10 mouse cellular contexts compared by ENCODE assay signal in genomic region chr15:79324373-79324772, GRCm38 (mm10). TPM values are rescaled to one million over a fixed set of nuclear protein-coding genes. Genes with fewer than 3 reads are reported as not detected.
DNase-seq lines count a peak whose midpoint lies in the region; ATAC-seq and TF ChIP-seq lines count a peak whose summit lies in the region.
"Had no signal": no experiment of that assay in that cellular context is flagged by ENCODE, and none has a peak within 500 bp of the region (broad histone marks: within the 10 kb centered on the region; RNA-seq: fewer than 3 reads in every experiment).

No protein-coding gene starts in this region.

- H3K4me2 ChIP-seq in heart, embryonic 12.5 days = no peak overlapping the region
- H3K4me2 ChIP-seq in lung, postnatal 0 days (replicated peaks; ENCODE audit: low read depth, low read length) = no peak overlapping the region
- no peak overlapping the region for H3K4me2 ChIP-seq in heart, postnatal 0 days (ENCODE audit: low read depth, low read length)

- no peak for TF ChIP-seq CTCF in lung, postnatal 0 days (IDR thresholded peaks at IDR 0.05)
- no peak for TF ChIP-seq CTCF in heart, postnatal 0 days (IDR thresholded peaks at IDR 0.05; ENCODE audit: low read depth)

- H3K27ac ChIP-seq in heart, embryonic 12.5 days (ENCODE audit: poor library complexity, severe bottlenecking) = peak overlapping the region; percentile 80
- H3K27ac ChIP-seq in lung, postnatal 0 days (ENCODE audit: low read length) = peak overlapping the region; percentile 96
- peak overlapping the region; percentile 86 for H3K27ac ChIP-seq in heart, postnatal 0 days (ENCODE audit: low read depth)

- no peak overlapping the region for H3K4me3 ChIP-seq in heart, embryonic 12.5 days
- H3K4me3 ChIP-seq in lung, postnatal 0 days (ENCODE audit: low read depth, low read length) = no peak overlapping the region
- H3K4me3 ChIP-seq in heart, postnatal 0 days (ENCODE audit: low read depth, low read length) = no peak overlapping the region

- H3K4me1 ChIP-seq in heart, embryonic 12.5 days (replicated peaks) = peaks cover 59% of the 10 kb centered on the region
- H3K4me1 ChIP-seq in lung, postnatal 0 days (ENCODE audit: insufficient read depth, low read depth, low read length) = peaks cover 42% of the 10 kb centered on the region
- H3K4me1 ChIP-seq in heart, postnatal 0 days (ENCODE audit: control insufficient read depth, insufficient read depth) = peaks cover 56% of the 10 kb centered on the region

- intact Hi-C loops in heart, postnatal 14 days (cut with DNase I) = no loop called here

- 86% methylated on average over 3 of the region's 3 CpGs for WGBS in heart, embryonic 12.5 days
- WGBS in lung, postnatal 0 days = 56% methylated on average over 3 of the region's 3 CpGs
- WGBS in heart, postnatal 0 days = 78% methylated on average over 3 of the region's 3 CpGs

- peak overlapping the region; percentile 33; the same call in 1 of the 2 replicates for H3K9ac ChIP-seq in heart, embryonic 12.5 days
- H3K9ac ChIP-seq in lung, postnatal 0 days (replicated peaks; ENCODE audit: low read depth) = no peak overlapping the region
- no peak overlapping the region for H3K9ac ChIP-seq in heart, postnatal 0 days (replicated peaks; ENCODE audit: low read depth, low read length)

- no peak for ATAC-seq in heart, embryonic 12.5 days (ENCODE audit: insufficient number of reproducible peaks, low FRiP score)
- no peak for ATAC-seq in lung, postnatal 0 days
- no peak for ATAC-seq in heart, postnatal 0 days (ENCODE audit: insufficient read depth, low read depth)

- H3K36me3 ChIP-seq in heart, embryonic 12.5 days = no peaks in the 10 kb centered on the region
- H3K36me3 ChIP-seq in lung, postnatal 0 days (ENCODE audit: insufficient read depth, low read length) = no peaks in the 10 kb centered on the region
- H3K36me3 ChIP-seq in heart, postnatal 0 days (replicated peaks; ENCODE audit: control insufficient read depth, insufficient read depth, low read length) = no peaks in the 10 kb centered on the region

- no peaks in the 10 kb centered on the region for H3K9me3 ChIP-seq in heart, embryonic 12.5 days (replicated peaks)
- H3K9me3 ChIP-seq in lung, postnatal 0 days (ENCODE audit: low read length) = no peaks in the 10 kb centered on the region
- H3K9me3 ChIP-seq in heart, postnatal 0 days (replicated peaks; ENCODE audit: control insufficient read depth, low read length) = no peaks in the 10 kb centered on the region

- TF ChIP-seq EP300 in lung, postnatal 0 days (IDR thresholded peaks at IDR 0.05) = no peak
- TF ChIP-seq EP300 in heart, postnatal 0 days (IDR thresholded peaks at IDR 0.05; ENCODE audit: low read depth) = no peak

- H3K27me3 ChIP-seq in heart, embryonic 12.5 days (replicated peaks) = no peaks in the 10 kb centered on the region
- no peaks in the 10 kb centered on the region for H3K27me3 ChIP-seq in lung, postnatal 0 days (replicated peaks; ENCODE audit: insufficient read depth, low read length)
- no peaks in the 10 kb centered on the region for H3K27me3 ChIP-seq in heart, postnatal 0 days (ENCODE audit: control insufficient read depth, insufficient read depth, low read length)

- no peak for DNase-seq in heart, postnatal 14 days
- no peak for DNase-seq in lung, postnatal 0 days (ENCODE audit: low spot score)
- DNase-seq in lung, postnatal 25 days (ENCODE audit: low spot score) = no peak
- DNase-seq in heart, postnatal 0 days (ENCODE audit: low spot score) = no peak
- peak; percentile 16 for DNase-seq in naive thymus-derived CD4-positive, alpha-beta T cell, adult 2 months (ENCODE audit: low read depth)
- DNase-seq in layer of hippocampus, adult 8-10 months (ENCODE audit: low spot score in 2 of 2) = no peak
- DNase-seq in frontal cortex, postnatal 25 days (ENCODE audit: low spot score in 2 of 2) = no peak
- DNase-seq: kidney, adult 11 months had no signal

RNA-seq across cellular contexts. Expression of gene Pla2g6, which starts 3.8 kb away (rescaled TPM):
- polyA plus RNA-seq in heart, embryonic 12.5 days (2016; fragmentation: Nextera tagmentation; extraction: Ambion mirVana) = 12.1 and 14.4 TPM in 2 replicates
- total RNA-seq in heart, postnatal 14 days (2021) = 10 to 100 TPM; 10.4 to 10.6 TPM
- polyA plus RNA-seq in lung, postnatal 0 days (2015; fragmentation: Nextera tagmentation; extraction: Ambion mirVana) = 11.8 and 13.7 TPM in 2 replicates
- total RNA-seq in heart, postnatal 0 days (2014; rRNA removed; ENCODE audit: low replicate concordance) = 14.1 and 20.3 TPM in 2 replicates
- polyA plus RNA-seq in heart, postnatal 0 days (2015; fragmentation: Nextera tagmentation; extraction: Ambion mirVana) = 7.1 and 7.9 TPM in 2 replicates
- 10 to 100 TPM; 21.0 to 24.8 (median 23.8) TPM for total RNA-seq in layer of hippocampus, adult 8-10 months (2022)

RNA-seq across cellular contexts. Expression of gene Maff, which starts 22.0 kb away (rescaled TPM):
- polyA plus RNA-seq in heart, embryonic 12.5 days (2016; fragmentation: Nextera tagmentation; extraction: Ambion mirVana) = 1.9 and 2.6 TPM in 2 replicates
- total RNA-seq in heart, postnatal 14 days (2021) = 1 to 10 TPM; 6.2 to 6.9 TPM
- 10.6 and 10.8 TPM in 2 replicates for polyA plus RNA-seq in lung, postnatal 0 days (2015; fragmentation: Nextera tagmentation; extraction: Ambion mirVana)
- 12.9 and 19.4 TPM in 2 replicates for total RNA-seq in heart, postnatal 0 days (2014; rRNA removed; ENCODE audit: low replicate concordance)
- polyA plus RNA-seq in heart, postnatal 0 days (2015; fragmentation: Nextera tagmentation; extraction: Ambion mirVana) = 1.8 and 2.9 TPM in 2 replicates
- total RNA-seq in layer of hippocampus, adult 8-10 months (2022) = 1 to 10 TPM; 1.2 to 3.7 (median 2.3) TPM

RNA-seq across cellular contexts. Expression of gene Baiap2l2, which starts 39.0 kb away (rescaled TPM):
- polyA plus RNA-seq in heart, embryonic 12.5 days (2016; fragmentation: Nextera tagmentation; extraction: Ambion mirVana) = 9.3 and 11.9 TPM in 2 replicates
- total RNA-seq in heart, postnatal 14 days (2021) = under 1 TPM; 0.45 to 0.49 TPM
- polyA plus RNA-seq in lung, postnatal 0 days (2015; fragmentation: Nextera tagmentation; extraction: Ambion mirVana) = 1.4 and 2.7 TPM in 2 replicates
- total RNA-seq in heart, postnatal 0 days (2014; rRNA removed; ENCODE audit: low replicate concordance) = 0.23 and 0.27 TPM in 2 replicates
- 2.2 and 4.5 TPM in 2 replicates for polyA plus RNA-seq in heart, postnatal 0 days (2015; fragmentation: Nextera tagmentation; extraction: Ambion mirVana)
- total RNA-seq in layer of hippocampus, adult 8-10 months (2022) = 10 to 100 TPM in 2 of 4 experiments, 1 to 10 TPM in 2; 1.5 to 19.3 (median 10.9) TPM
- total RNA-seq: common myeloid progenitor, adult 5-6 weeks had no signal
